Mouse (Mus musculus) MEL (cell line): ENCODE measurements around the gene Usp1.

Experiments
- CTCF ChIP-seq, 3 experiments: IDR thresholded peaks in 2 of 3; conservative IDR thresholded peaks in 1 of 3; 2 replicates each; pipeline ENCODE4 v1.5.1; 2011 to 2012; ENCODE audit warnings: low read length in 3 of 3, low read depth in 2 of 3, mild to moderate bottlenecking in 2 of 3, improper control_type of control experiment in 1 of 3, inconsistent platforms in 1 of 3, mixed read lengths in 1 of 3, moderate library complexity in 1 of 3; ENCODE audit not compliant: control insufficient read depth in 1 of 3, insufficient read depth in 1 of 3, poor library complexity in 1 of 3, severe bottlenecking in 1 of 3
- EP300 ChIP-seq, 2 experiments: IDR thresholded peaks; 2 replicates each; pipeline ENCODE4 v1.6.1; 2011; ENCODE audit warnings: improper control_type of control experiment in 2 of 2, low read length in 2 of 2, low read depth in 1 of 2, mild to moderate bottlenecking in 1 of 2
- TAL1 ChIP-seq: IDR thresholded peaks from 2 replicates; pipeline ENCODE4 v1.6.1; 2012; ENCODE audit warnings: mild to moderate bottlenecking, inconsistent platforms, low read length, moderate library complexity, mixed read lengths
- TCF12 ChIP-seq: IDR thresholded peaks from 2 replicates; pipeline ENCODE4 v1.6.1; 2014; ENCODE audit warnings: low read depth, mild to moderate bottlenecking, inconsistent platforms, low read length, improper control_type of control experiment, moderate library complexity
- ZC3H11A ChIP-seq: IDR thresholded peaks from 2 replicates; pipeline ENCODE4 v1.6.1; 2012; ENCODE audit warnings: low read depth, mild to moderate bottlenecking, inconsistent platforms, low read length, improper control_type of control experiment
- ZNF384 ChIP-seq: IDR thresholded peaks from 2 replicates; pipeline ENCODE4 v1.6.1; 2012; ENCODE audit warnings: low read depth, mild to moderate bottlenecking, inconsistent platforms, low read length, improper control_type of control experiment

- TF ChIP-seq ZC3H11A, result no peak
- TF ChIP-seq CTCF (IDR thresholded peaks at IDR 0.05 in 2 of 3, conservative IDR thresholded peaks at IDR 0.05 in 1 of 3; ENCODE audit: control insufficient read depth in 1 of 3, insufficient read depth in 1 of 3, low read depth in 2 of 3, low read length in 3 of 3, poor library complexity in 1 of 3, severe bottlenecking in 1 of 3), result no peak
- TF ChIP-seq EP300 (IDR thresholded peaks at IDR 0.05; ENCODE audit: low read depth in 1 of 2, low read length in 2 of 2), result no peak
- TF ChIP-seq ZNF384, result no peak
- TF ChIP-seq TAL1, result no peak
- TF ChIP-seq TCF12, result no peak
These were observed 13.4 kb upstream of the Usp1 start for GRCm38 (mm10) chr4:98910246-98910645.
